Comparison of ENCODE assay signal across 10 mouse cellular contexts in the genomic region with DNA sequence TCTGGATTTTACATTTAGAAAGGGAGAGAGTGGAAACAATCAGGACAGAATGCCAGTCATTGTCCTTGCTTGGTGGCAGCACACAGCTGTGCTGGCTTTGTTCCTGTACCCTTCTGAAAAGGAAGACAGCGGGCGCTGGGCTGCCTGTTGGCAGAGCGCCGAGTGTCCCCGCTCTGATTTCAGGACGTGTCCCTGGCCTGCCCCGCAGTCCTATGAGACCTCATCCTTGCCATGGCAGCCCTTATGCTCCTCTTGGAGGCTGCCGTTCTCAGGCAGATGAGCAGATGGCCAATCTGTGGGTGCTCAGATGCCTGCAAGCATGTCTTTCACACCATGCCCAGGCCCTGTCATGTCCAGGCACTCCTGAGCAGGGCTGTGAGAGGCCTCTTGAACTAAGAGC. TPM values are rescaled to one million over a fixed set of nuclear protein-coding genes. Genes with fewer than 3 reads are reported as not detected.
DNase-seq lines count a peak whose midpoint lies in the region; ATAC-seq lines count a peak whose summit lies in the region.
"Had no signal": no experiment of that assay in that cellular context is flagged by ENCODE, and none has a peak within 500 bp of the region (broad histone marks: within the 10 kb centered on the region; RNA-seq: fewer than 3 reads in every experiment).

No protein-coding gene starts in this region.

- peaks cover 4% of the 10 kb centered on the region; the same call in 1 of the 2 replicates for H3K4me1 ChIP-seq in midbrain, embryonic 14.5 days (ENCODE audit: control insufficient read depth, insufficient read depth, low read length)
- no peaks in the 10 kb centered on the region for H3K4me1 ChIP-seq in heart, embryonic 10.5 days
- H3K4me1 ChIP-seq: stomach, embryonic 15.5 days had no signal

- 60% methylated on average over 8 of the region's 8 CpGs for WGBS in midbrain, embryonic 14.5 days
- WGBS in heart, embryonic 10.5 days = 87% methylated on average over 8 of the region's 8 CpGs

- peak; percentile 47 for DNase-seq in left cerebral cortex, adult 11 months (ENCODE audit: low spot score)
- DNase-seq in left cerebral cortex, postnatal 10 days (ENCODE audit: extremely low spot score in 1 of 2, low spot score in 2 of 2) = no peak
- DNase-seq in cerebellum, adult 11-12 months = peak; percentile 94
- peak; percentile 18 for DNase-seq in gastrocnemius, postnatal 25 days
- peak; percentile 70 for DNase-seq in midbrain, embryonic 14.5 days
- no peak for DNase-seq in heart, embryonic 10.5 days (ENCODE audit: low spot score)
- DNase-seq in lung, postnatal 10 days = no peak
- no peak for DNase-seq in frontal cortex, postnatal 14 days (ENCODE audit: low spot score in 2 of 2)
- DNase-seq: heart, postnatal 10 days had no signal

- no peaks in the 10 kb centered on the region for H3K9me3 ChIP-seq in midbrain, embryonic 14.5 days (ENCODE audit: control insufficient read depth, low read length)
- no peaks in the 10 kb centered on the region for H3K9me3 ChIP-seq in heart, embryonic 10.5 days
- H3K9me3 ChIP-seq: stomach, embryonic 15.5 days had no signal

- peak overlapping the region; percentile 73 for H3K27ac ChIP-seq in midbrain, embryonic 14.5 days (replicated peaks; ENCODE audit: low read depth, low read length)
- H3K27ac ChIP-seq in heart, embryonic 10.5 days = no peak overlapping the region
- H3K27ac ChIP-seq: stomach, embryonic 15.5 days had no signal

- H3K36me3 ChIP-seq in midbrain, embryonic 14.5 days (ENCODE audit: control insufficient read depth, insufficient read depth, low read length) = no peaks in the 10 kb centered on the region
- no peaks in the 10 kb centered on the region for H3K36me3 ChIP-seq in heart, embryonic 10.5 days
- H3K36me3 ChIP-seq: stomach, embryonic 15.5 days had no signal

- H3K27me3 ChIP-seq in midbrain, embryonic 14.5 days (ENCODE audit: control insufficient read depth, insufficient read depth, low read length) = no peaks in the 10 kb centered on the region
- no peaks in the 10 kb centered on the region for H3K27me3 ChIP-seq in heart, embryonic 10.5 days (ENCODE audit: insufficient read depth, poor library complexity, severe bottlenecking)
- H3K27me3 ChIP-seq: stomach, embryonic 15.5 days had no signal

- no peak overlapping the region for H3K4me2 ChIP-seq in midbrain, embryonic 14.5 days (ENCODE audit: low read length)
- H3K4me2 ChIP-seq: stomach, embryonic 15.5 days had no signal

- intact Hi-C loops in left cerebral cortex, postnatal 10 days (cut with DNase I) = no loop called here

- H3K9ac ChIP-seq in midbrain, embryonic 14.5 days (replicated peaks; ENCODE audit: low read length) = no peak overlapping the region
- H3K9ac ChIP-seq: stomach, embryonic 15.5 days had no signal

- ATAC-seq in midbrain, embryonic 14.5 days (ENCODE audit: low FRiP score, low TSS enrichment) = peak; percentile 48

- H3K4me3 ChIP-seq in midbrain, embryonic 14.5 days (replicated peaks; ENCODE audit: low read depth, low read length) = no peak overlapping the region
- no peak overlapping the region for H3K4me3 ChIP-seq in heart, embryonic 10.5 days
- H3K4me3 ChIP-seq: stomach, embryonic 15.5 days had no signal

RNA-seq across cellular contexts. Expression of a gene that starts 17.7 kb away (rescaled TPM):
- total RNA-seq in left cerebral cortex, postnatal 10 days (2021) = 100 to 1,000 TPM; 158 to 167 TPM
- total RNA-seq in gastrocnemius, postnatal 25 days (2021) = under 1 TPM; 0.43 to 0.69 TPM
- 27.3 and 33.1 TPM in 2 replicates for polyA plus RNA-seq in midbrain, embryonic 14.5 days (2014; fragmentation: Nextera tagmentation; extraction: Ambion mirVana)
- 1.2 and 3.2 TPM in 2 replicates for polyA plus RNA-seq in heart, embryonic 10.5 days (2016; fragmentation: Nextera tagmentation; extraction: Ambion mirVana)

Comparison
In these comparisons a context has a peak if more than half of its experiments do, and no peak if none do; other contexts are left out.
1. DNase-seq: peak in left cerebral cortex, adult 11 months (single experiment), cerebellum, adult 11-12 months (single experiment), gastrocnemius, postnatal 25 days (single experiment) and midbrain, embryonic 14.5 days (single experiment); none in left cerebral cortex, postnatal 10 days (0 of 2), heart, embryonic 10.5 days (single experiment), lung, postnatal 10 days (single experiment) and frontal cortex, postnatal 14 days (0 of 2).
2. RNA of a gene that starts 17.7 kb away (total RNA-seq): 158 to 167 TPM in left cerebral cortex, postnatal 10 days; 0.43 to 0.69 TPM in gastrocnemius, postnatal 25 days; every median in the first group is over 10 times any median in the second.